Mouse (Mus musculus) adrenal gland, postnatal 14 days (tissue): ENCODE measurements around the gene Ppp6r1. TPM values are rescaled to one million over a fixed set of nuclear protein-coding genes. Genes with fewer than 3 reads are reported as not detected.

Source experiments
- DNase-seq: peaks from one replicate; pipeline ENCODE4 v3.0.0; 2021; ENCODE audit warnings: mixed read lengths
- total RNA-seq: library from RNA; stranded (reverse); gene quantifications from 2 replicates; pipeline ENCODE4 v1.2.3, GENCODE M21; 2021

Ppp6r1 gene
- total RNA-seq, 1 experiment from 2014 or later: 80.9 TPM

DNA sequence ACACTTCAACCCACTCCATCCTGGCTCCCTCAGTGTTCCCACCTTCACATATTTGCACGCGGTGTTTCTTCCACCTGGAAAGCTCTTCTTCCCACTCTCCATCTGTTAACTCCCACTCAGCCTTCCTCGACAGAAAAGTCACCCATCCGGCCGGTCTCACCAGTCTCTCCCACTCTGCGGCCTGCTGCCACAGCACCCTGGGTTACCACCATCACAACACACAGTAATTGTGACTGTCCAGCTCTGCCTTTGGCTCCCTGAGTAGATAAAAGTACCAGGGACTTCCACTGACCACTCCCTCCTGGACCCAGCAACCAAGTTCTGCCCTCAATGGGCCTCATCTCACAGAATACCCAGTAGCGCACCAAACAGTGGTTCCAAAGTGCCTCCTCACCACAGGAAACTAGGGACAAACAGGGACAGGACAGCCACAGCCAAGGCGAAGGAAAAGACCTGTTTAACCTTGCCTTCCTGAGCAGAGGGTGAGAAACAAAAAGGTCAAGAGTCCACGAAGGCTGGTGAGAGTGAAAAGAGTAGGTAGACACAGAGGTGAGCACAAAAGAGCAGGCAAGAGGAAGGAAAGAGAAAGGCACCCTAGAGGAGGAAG, 1.2 kb downstream of the Ppp6r1 start:
- peak; percentile 32 for DNase-seq

DNA sequence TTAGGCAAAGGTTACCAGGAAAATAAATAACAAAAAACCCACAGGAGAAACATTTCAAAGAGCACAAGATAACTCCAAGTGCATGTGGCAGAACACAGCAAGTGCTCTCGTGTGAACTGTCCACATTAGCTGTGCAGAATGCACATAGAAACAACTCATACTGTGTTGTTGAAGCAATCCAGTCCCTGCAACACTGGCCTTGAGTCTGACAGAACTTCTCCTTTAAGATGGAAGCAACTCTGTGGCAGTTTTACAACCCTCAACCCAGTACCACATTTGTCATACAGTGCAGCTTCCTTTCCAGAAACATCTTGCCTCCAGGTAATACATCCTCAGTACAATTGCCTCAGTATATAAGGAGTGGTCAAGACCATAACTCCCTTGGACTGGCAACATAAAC, 2.0 kb downstream of the Ppp6r1 start:
- DNase-seq: no peak

DNA sequence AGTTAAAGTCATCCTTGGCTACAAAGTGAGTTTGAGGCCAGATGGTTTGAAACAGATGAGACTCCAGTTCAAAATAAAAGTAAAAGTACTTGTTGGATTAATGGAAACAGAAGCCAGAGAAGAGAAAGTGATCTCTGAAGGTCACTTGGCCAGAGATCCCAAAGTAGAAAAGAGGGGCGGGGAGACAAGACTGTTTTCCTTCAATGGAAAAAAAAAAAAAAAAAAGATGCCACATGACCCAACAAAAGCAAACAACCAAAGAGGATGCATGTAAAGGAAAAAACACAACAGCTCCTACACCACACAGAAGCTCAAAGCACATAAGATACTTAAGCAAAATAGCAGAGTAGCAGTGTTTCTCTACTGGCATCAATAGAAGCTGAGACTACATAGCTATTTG, 2.9 kb downstream of the Ppp6r1 start:
- DNase-seq: no peak

DNA sequence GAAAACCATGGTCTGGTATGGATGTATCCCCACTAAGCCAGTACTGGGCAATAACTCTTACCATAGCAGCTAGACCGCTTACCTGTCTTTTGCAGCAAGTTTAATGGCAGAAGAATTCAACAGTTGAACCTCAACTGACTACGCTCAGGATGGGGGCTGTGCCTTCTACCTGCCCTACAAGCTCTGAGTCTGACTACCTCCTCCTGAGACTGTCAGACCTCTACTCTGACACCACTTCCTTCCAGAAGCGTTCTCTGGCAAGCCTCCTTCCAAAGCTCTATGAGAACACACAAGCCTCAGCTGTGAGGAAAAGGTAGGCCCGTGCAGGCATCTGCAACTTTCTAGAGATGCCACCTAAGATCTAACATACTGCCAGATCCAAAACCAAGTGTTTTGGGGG, 3.4 kb downstream of the Ppp6r1 start:
- DNase-seq: no peak

DNA sequence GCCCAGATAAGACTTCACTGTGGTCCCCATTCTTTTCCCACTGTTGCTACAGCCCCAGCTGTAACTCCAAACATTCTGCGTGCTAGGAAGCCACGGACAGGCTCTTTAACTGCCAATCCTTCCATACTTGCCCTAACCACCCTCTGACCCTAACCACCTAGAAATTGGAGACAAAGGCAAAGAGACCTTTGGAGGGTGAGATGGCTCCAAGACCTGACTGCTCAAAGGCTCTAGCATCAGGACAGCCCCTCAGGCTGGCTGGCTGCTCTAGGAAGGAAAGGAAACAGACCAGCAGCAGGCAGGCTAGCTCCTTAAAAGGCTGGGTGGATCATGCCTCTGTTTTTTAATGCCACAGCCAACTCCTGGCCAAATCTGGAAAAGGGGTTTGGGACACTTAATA, 4.6 kb downstream of the Ppp6r1 start:
- DNase-seq: no peak

DNA sequence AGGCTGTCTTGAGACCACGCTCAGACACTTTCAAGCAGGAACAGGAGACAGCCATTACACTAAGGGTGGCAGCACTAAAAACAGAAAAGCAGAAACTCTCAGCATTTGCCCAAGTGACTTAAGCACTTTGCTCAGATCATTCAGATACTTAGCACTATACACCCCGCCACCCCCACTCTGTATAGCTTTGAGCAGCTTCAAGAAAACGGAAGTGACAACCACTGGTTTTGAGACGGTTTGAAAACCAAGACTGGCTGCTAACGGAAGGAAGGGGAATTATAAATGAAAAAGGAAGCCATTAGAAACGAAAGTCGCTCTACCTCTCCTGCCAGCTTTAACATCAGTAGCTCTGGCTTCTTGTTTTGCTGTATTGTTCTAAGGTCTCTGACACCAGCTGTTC, 5.0 kb downstream of the Ppp6r1 start:
- peak; percentile 40 for DNase-seq

DNA sequence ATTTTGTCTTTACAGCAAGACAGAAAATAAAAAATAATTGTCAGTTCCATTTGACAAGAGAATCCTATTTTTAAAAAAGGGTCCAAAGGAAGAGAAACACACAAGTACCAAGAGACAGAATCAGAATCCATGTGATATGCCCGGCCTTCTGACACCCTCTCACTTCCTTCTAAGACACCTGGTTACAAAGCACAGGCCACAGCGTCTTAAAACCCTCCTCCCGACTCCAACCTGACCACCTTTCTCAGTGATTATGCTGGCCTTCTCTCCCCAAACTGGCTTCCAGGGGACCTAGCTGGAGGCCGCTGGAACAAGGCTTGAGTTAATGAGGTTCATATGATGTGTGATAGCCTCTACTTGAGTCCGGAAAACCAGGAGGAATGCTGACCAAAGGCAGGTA, 5.5 kb downstream of the Ppp6r1 start:
- DNase-seq: no peak

DNA sequence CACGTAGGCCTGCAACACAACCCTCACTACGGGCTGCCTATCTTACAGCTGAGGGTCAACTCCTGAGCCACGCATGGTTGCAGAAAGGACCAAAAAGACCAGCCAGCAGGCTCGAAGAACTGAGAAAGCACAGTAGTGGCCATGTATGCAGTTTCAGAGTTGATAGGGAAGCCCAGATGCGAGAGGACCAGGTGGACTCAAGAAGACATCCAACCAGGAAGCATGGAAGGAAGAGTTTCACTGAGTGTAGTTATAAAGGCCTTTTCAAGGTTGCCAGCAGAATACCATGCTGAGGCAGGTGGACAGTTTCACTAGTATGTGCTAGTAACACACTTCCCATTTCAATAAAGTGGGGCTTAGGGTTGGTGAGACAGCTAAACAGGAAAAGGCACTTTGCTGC, 6.1 kb downstream of the Ppp6r1 start:
- DNase-seq: peak; percentile 1

DNA sequence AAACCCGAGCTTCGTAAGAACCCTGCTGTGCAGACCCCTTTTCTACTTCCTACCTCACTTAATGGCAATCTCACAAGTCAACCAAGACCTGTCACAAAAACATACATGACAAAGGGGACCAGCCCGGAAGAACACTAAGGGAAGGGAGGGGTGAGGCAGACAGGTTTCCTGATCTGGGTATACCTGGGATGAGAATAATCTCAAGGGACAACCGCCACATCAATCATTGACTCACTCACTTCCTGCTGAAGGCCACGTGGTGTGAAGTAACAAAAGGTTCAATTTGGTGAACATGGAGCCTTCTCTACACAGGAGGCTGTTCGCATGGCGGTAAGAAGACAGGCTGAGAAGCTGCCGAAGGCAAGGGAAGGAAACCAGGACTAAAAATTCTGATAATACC, 7.2 kb downstream of the Ppp6r1 start:
- DNase-seq: no peak

DNA sequence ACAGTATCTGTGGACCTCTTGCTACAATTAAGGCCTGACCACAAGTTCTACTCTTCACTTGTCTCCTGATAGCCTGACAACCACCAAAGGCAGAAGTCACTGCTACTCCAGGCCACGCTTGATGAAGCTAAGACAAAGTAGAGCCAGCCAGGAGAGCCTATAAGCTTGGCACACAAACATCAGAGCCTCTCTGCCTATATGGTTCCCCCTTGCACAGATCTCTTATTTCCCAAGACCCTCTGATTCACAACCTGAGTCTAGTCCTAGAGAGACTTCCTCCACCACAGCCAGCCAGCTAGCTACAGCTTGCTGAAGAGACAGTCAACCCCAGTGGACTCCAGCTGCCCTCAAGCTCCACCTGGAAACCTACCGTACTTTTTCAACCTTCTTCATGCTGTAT, 10.8 kb downstream of the Ppp6r1 start:
- DNase-seq: peak; percentile 4

DNA sequence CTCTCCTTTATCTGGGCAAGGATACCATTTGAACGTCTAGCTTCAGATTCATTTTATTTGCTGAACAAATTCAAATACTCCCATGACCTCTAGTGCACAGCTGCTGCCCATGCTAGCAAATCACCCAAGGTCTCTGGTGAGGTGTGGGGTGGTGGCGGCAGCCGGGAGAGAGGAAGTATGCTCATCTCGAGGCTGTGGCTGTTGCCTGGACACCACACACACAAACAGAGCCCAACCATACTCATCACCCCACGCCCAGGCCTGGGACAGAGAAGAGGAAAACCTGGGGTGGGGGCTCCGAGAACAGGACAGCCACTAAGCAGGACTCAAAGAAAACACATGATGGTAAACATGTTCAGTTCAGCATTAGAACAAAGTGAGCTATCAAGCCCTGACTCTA, 11.5 kb downstream of the Ppp6r1 start:
- peak; percentile 65 for DNase-seq

DNA sequence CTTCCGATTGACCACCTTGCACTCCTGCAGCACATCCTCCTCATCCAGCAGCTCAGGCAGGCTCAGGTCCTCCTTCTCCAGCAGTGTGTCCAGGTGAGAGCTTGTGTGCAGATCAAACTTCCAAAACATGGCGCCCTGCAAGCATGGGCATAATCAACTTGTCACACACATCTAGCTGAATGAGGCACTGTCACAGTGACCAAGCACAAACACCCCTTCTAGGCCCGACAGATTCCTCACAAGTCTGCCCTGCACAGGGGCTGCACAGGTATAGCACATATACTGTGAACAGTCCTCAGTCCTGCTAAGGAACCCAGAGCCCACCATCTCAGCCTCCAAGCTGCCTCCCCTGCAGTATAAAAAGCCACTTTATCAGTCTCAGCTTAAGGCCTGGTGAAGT, 12.0 kb downstream of the Ppp6r1 start:
- DNase-seq: no peak

DNA sequence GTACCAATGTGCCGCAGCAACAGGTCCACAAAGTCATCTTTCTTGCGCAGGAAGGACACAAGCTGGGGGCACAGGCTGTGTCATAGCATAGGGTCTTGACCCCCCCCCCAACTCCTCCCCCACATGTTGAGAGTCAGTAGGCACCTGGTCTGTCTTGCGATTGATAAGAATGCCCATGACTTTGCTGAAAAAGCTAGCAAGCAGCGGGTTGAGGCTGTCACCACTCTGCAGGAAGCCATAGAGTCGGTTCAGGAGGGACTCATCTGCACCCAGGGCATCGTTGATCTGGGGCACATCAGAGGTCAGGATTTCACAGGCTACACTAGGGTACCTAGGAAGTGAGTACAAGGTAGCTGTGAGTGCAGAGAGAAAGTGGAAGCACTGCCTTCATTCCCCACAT, 15.6 kb downstream of the Ppp6r1 start:
- DNase-seq: no peak

DNA sequence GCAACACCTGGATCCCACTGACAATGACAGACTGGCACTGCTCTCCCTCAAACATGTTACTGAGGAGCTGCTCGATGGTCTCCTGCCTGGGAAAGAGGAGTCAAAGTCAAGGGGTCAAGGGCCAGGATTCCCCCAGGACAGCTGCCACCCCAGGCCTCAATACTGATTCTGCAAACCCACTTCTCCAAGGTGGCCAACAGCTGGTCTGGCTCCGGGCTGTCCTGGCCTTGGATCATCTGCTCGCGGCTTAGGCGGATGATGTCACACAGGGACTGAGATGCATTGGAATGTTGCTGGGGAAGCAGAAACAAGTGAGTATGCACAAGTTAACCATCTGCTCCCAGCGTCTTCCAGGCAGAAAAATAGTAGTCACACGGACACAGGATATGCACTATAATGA, 16.9 kb downstream of the Ppp6r1 start:
- DNase-seq: peak; percentile 39

DNA sequence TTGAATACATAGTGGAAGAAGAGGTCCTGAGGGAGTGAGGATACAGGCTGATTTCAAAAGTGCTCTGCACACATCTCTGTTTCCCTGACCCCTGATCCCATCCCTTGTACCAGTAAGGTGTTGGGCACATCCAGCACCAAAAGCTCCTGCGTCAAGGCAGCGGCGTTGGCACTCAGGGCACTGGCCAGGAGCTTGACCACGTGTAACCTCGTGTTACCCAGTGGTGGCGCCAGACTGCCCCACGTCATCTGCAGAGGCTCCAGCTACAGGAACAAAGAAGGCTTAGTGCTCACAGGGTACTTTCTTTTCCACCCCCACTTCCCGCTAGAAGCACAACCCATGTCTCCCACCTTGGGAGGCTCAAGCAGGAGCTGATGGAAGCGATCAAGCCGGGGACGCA, 17.7 kb downstream of the Ppp6r1 start:
- DNase-seq: no peak

DNA sequence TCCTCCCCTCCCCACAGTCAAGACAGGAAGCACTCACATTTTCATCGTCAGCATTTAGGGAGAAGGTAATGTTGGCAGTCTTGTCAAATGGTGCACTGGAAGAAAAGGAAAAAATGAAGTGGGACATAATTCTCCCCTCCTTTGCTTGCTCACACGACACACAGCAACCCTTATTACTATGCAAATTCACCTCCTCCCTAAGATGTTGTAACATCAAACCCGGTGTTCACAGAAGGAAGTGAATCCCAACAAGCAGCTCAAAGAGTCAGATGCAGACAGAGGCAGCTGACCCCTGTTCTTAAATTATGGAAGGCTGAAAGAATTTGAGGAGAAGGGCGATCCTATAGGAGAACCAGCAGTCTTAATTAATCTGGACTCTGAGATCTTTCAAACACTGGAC, 22.6 kb downstream of the Ppp6r1 start:
- no peak for DNase-seq

DNA sequence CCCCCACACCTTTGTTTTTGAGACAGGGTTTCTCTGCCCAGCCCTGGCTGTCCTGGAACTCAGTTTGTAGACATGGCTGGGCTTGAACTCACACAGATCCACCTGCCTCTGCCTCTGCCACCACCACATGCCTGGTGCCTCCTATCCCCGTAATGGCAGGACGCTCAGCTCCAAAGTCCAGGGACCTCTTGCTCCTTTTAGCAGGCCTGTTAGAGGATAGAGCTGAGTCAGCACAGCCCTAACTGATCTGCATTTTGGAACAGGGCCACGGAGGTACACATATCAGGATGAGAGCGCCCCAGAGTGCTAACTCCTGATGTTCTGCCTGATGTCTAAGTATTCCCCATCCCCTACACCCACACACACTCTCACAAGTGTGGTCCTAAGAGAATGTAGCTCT, 27.8 kb downstream of the Ppp6r1 start, which contains the start of gene Tmem86b:
Gene Tmem86b (minus strand): TSS at position 392 of the 400 bp plus-strand sequence.
- no peak for DNase-seq

DNA sequence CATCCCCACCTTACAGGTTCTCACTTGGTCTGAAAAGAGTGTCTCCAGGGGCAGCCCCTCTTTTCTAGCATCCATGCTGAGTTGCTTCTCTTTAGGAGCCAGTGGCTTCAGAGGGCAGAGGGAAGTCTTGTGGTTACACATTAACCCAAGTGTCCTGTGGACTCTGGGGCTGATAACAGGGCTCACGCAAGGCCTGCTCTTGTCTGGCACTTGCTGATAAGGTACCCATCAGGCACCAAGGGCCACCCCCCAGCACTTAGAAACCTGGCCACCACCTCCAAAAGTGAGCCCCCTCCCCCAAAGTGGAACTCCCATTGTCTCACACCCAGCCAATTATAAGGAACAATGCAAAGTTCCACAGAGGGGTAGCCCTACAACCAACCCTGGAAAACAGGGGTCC, 28.6 kb downstream of the Ppp6r1 start:
- no peak for DNase-seq

DNA sequence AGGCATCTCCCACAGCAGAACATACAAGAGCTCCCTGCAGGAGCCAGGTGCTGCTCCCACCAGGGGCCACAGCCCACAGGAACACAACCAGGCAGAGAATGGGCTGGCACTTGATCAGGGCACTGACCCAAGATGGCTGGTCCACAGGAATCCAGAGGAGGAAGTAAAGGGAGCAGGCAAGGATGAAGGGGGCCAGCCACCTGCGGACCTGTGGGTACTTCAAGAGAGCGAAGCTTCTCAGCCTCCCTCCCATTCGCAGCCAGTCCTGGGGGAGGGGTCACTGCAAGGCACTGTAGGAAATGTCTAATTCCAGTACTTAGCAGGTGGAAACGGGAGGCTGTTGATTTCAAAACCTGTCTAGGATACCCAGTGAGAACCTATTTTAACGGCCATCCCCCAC, 29.2 kb downstream of the Ppp6r1 start:
- DNase-seq: no peak

DNA sequence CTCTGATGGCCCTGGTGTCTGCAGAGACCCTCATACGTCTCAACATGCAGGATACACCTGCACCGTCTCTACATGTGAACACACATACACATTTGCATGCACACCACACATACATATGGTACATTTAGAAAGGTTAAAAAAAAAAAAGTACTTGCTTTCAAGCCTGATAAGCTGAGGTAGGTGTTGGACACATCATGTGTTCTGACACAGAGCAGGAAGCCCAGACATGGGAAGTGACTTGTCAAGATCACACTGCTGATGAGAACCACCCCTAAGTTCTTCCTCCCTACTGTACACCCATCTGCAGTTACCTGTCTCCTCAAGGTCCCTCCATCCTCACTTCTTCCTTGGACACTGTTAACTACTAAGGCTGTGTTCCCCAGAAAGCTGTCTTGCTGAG, 32.9 kb downstream of the Ppp6r1 start:
- DNase-seq: no peak

DNA sequence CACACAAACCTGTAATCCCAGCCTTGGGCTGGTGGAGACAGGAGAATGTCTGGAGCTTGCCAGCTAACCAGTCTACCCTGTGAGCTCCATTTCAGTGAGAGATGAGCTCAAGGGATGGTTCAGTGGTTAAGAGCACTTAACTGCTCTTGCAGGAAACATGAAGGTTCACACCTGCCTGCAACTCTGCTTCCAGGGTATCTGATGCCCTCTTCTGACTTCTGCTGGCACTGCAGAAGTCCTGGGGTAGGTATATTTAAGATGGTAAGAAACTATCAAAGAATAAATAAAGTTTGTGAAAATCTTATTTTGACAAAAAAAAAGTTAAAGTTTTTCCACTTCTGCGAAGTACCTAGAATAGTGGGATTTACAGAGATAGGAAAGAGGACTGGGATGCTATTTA, 34.5 kb downstream of the Ppp6r1 start:
- DNase-seq: no peak

DNA sequence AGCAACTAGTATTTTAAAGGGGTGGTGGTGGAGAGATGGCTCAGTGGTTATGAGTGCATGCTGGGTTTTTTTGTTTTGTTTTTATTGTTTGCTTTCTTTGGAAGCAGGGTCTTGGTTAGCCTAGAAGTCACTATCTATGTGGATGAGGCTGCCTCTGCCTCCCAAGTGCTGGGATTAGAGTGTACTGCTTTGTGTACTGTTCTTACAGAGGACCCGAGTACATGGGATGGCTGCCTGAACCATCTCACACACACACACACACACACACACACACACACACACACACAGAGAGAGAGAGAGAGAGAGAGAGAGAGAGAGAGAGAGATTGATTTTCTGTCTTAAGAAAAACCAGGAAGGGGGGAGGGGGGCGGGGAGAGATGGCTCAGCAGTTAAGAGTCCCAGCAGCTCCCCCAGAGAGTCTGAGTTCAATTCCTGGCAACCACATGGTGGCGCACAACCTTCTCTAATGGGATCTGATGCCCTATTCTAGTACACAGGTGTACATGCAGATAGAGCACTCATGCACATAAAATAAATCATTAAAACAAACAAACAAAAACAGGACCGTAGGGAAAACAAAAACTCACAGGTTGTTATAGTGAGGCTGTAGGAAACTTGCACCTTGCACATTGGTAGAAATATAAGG, 35.2 kb downstream of the Ppp6r1 start:
- peak; percentile 65 for DNase-seq

DNA sequence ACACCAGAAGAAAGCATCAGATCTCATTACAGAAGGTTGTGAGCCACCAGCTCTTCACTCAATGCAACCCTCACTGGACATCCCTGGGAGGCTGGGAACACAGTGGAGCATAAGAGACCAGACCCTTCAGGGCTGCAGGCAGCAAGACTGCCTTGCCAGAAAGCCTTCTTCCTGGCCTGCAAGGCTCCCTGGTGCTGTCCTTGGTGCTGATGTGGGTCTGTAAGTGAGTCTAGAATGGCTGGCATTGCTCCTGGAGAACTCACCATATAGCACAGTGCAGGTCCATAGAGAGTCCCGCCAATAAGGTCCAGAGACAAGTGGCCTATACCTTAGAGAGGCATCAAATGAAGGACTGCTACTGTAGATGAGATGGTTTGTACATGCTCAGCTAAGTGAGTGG, 38.8 kb downstream of the Ppp6r1 start:
- peak; percentile 78 for DNase-seq

DNA sequence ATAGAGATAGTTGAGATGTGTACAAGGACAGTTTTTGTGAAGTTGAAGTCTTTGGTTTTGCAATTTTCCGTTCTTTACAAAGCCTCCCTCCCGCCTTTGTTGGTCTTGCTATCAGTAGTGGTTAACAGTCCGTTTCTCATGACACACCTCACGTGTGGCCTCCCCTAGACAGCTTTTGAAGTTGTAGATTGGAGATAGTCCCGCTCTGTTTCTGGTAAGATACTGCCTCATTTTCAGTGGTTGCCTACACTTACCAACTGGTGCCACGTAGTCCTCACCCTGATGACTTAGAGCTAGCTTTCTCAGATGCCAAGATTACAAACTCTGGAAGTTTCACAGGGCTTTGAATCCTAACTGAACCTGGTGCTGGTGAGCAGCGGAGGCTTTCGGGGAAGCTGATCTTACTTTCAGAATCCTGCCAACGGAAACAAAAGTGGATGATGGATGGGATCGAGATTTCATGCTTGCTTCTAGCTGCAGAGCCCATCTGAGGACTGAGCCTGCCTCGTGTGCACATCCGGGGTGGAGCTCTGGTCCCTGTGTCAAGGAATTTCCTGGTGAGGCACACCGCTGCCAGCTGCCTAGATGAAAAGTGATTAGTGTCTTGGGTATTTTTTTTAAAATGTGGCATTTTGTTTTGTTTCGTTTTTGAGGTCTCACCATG, 44.9 kb downstream of the Ppp6r1 start:
- no peak for DNase-seq
